Mouse (Mus musculus): ENCODE measurements around the gene Arg1. TPM values are rescaled to one million over a fixed set of nuclear protein-coding genes. Genes with fewer than 3 reads are reported as not detected.
A peak's percentile ranks its signal among the peaks of the same experiment; 100 is the strongest.

The Arg1 gene
- polyA plus RNA-seq, 1 experiment, result not detected

GRCm38 (mm10) chr10:24873624-24874023 lies 53.7 kb downstream of the Arg1 start:
- no peak overlapping the region for H3K4me3 ChIP-seq (ENCODE audit: insufficient read depth, low read depth, low read length)
- TF ChIP-seq POLR2A (IDR thresholded peaks at IDR 0.05; ENCODE audit: insufficient read depth, low read depth, low read length) (no peak), CTCF (IDR thresholded peaks at IDR 0.05; ENCODE audit: insufficient read depth, low read depth, low read length) (no peak)
- H3K27ac ChIP-seq (ENCODE audit: insufficient read depth, low read depth, low read length), result no peak overlapping the region
- peaks cover 2% of the 10 kb centered on the region; the same call in 1 of the 2 replicates for H3K4me1 ChIP-seq (ENCODE audit: control insufficient read depth, insufficient read depth, low read length)
- WGBS, result 73% methylated on average over 4 of the region's 4 CpGs

GRCm38 (mm10) chr10:24869760-24870290 lies 57.5 kb downstream of the Arg1 start, which contains the start of gene Med23:
Gene Med23 (plus strand): TSS chr10:24869986.
- under 1% methylated on average over 36 of the region's 36 CpGs for WGBS
- Histone ChIP-seq H3K27ac (ENCODE audit: insufficient read depth, low read depth, low read length) (no peak within 1 kb of the TSS), H3K4me1 (ENCODE audit: control insufficient read depth, insufficient read depth, low read length) (peaks cover 2% of the 10 kb centered on the region; the same call in 1 of the 2 replicates), H3K4me3 (ENCODE audit: insufficient read depth, low read depth, low read length) (peak within 1 kb of the TSS; percentile 64)
- TF ChIP-seq CTCF (IDR thresholded peaks at IDR 0.05; ENCODE audit: insufficient read depth, low read depth, low read length), result peak; percentile 91
- TF ChIP-seq POLR2A (IDR thresholded peaks at IDR 0.05; ENCODE audit: insufficient read depth, low read depth, low read length), result peak; percentile 58; the same call in 1 of the 2 replicates

Other genes with a start within 250 kb of the Arg1 start
- not detected in 2 replicates for gene Enpp1, start 215.3 kb downstream of the Arg1 start, polyA plus RNA-seq (2012; ENCODE audit: insufficient read depth, insufficient read length, low replicate concordance, missing spikeins)
- gene Enpp3, start 84.7 kb downstream of the Arg1 start, polyA plus RNA-seq (2012; ENCODE audit: insufficient read depth, insufficient read length, low replicate concordance, missing spikeins), result not detected in 2 replicates
- gene Med23, start 57.5 kb downstream of the Arg1 start, polyA plus RNA-seq (2012; ENCODE audit: insufficient read depth, insufficient read length, low replicate concordance, missing spikeins), result not detected in 2 replicates

Measured in olfactory bulb, adult 2 months (tissue).